Mouse (Mus musculus) spleen, adult 18-20 months (tissue): ENCODE measurements around the gene Nlk.
"Not testable (repeated sequence)": the region's sequence is repeated elsewhere in the genome, so short reads cannot be mapped to it uniquely, and the experiment has no call there.

Experiments
- DNase-seq, 2 experiments: peaks; one replicate each; pipeline ENCODE4 v3.0.0; 2022; ENCODE audit warnings: mixed read lengths in 2 of 2

Nlk gene

GRCm38 (mm10) chr11:78536690-78537084, 160.5 kb downstream of the Nlk start:
- no peak for DNase-seq

- DNase-seq = peak; percentile 93 to 95
Measured at GRCm38 (mm10) chr11:78536080-78536689, 161.0 kb downstream of the Nlk start, which contains the start of the genes Tnfaip1 and Ift20. Tnfaip1 (minus strand) TSS chr11:78536332. Ift20 (plus strand) TSS chr11:78536361.

- no peak for DNase-seq
Measured at GRCm38 (mm10) chr11:78535376-78536079, 161.6 kb downstream of the Nlk start.

GRCm38 (mm10) chr11:78534516-78534915, 162.7 kb downstream of the Nlk start:
- DNase-seq = no peak

- DNase-seq = not testable (repeated sequence)
Measured at GRCm38 (mm10) chr11:78531515-78531914, 165.7 kb downstream of the Nlk start.

GRCm38 (mm10) chr11:78531046-78531445, 166.1 kb downstream of the Nlk start:
- no peak for DNase-seq

GRCm38 (mm10) chr11:78530001-78530400, 167.2 kb downstream of the Nlk start:
- no peak for DNase-seq

- DNase-seq = no peak
Measured at GRCm38 (mm10) chr11:78528714-78529113, 168.5 kb downstream of the Nlk start.

- no peak for DNase-seq
Measured at GRCm38 (mm10) chr11:78524838-78525237, 172.3 kb downstream of the Nlk start.

- DNase-seq = no peak
Measured at GRCm38 (mm10) chr11:78523241-78523955, 173.8 kb downstream of the Nlk start.

GRCm38 (mm10) chr11:78522481-78522997, 174.6 kb downstream of the Nlk start:
- no peak for DNase-seq

GRCm38 (mm10) chr11:78521880-78522279, 175.3 kb downstream of the Nlk start:
- DNase-seq = no peak

- DNase-seq = no peak
Measured at GRCm38 (mm10) chr11:78518931-78519330, 178.2 kb downstream of the Nlk start.
